Mouse (Mus musculus) testis, adult 10 weeks (tissue): ENCODE results near the gene Eif2b3. TPM values are rescaled to one million over a fixed set of nuclear protein-coding genes. Genes with fewer than 3 reads are reported as not detected.

Experiments
- polyA plus RNA-seq: library from polyadenylated mRNA; stranded (reverse); fragments of 350-450 nt; fragmentation: Illumina TruSeq; extraction: RNeasy Lipid Tissue Mini Kit (QIAGEN cat#74804); gene quantifications from one replicate; pipeline ENCODE4 v1.2.3, GENCODE M21; 2014; ENCODE audit warnings: low read depth, low replicate concordance

The Eif2b3 gene
- polyA plus RNA-seq, result 16.7 TPM

GRCm38 (mm10) chr4:117019206-117020134 is at the start of gene Eif2b3:
TSS of gene Eif2b3 (plus strand) at chr4:117019402.

GRCm38 (mm10) chr4:116993672-116994621 is 25.3 kb upstream of the Eif2b3 start, which contains the start of gene Urod:
TSS of gene Urod (minus strand) at chr4:116994413.

GRCm38 (mm10) chr4:116995131-116995797 is 23.9 kb upstream of the Eif2b3 start, which contains the start of gene Hectd3:
TSS of gene Hectd3 (plus strand) at chr4:116995317.

GRCm38 (mm10) chr4:117095551-117096452 is 76.6 kb downstream of the Eif2b3 start, which contains the start of gene Ptch2:
TSS of gene Ptch2 (plus strand) at chr4:117096075.

GRCm38 (mm10) chr4:117125348-117125909 is 106.2 kb downstream of the Eif2b3 start, which contains the start of gene Btbd19:
TSS of gene Btbd19 (minus strand) at chr4:117125725.

GRCm38 (mm10) chr4:117126675-117127290 is 107.6 kb downstream of the Eif2b3 start, which contains the start of gene Tctex1d4:
TSS of gene Tctex1d4 (plus strand) at chr4:117126794.

GRCm38 (mm10) chr4:117133817-117134600 is 114.8 kb downstream of the Eif2b3 start, which contains the start of gene Plk3:
TSS of gene Plk3 (minus strand) at chr4:117133963.

Other genes with a start within 250 kb of the Eif2b3 start
- gene Toe1, start 211.8 kb upstream of the Eif2b3 start, polyA plus RNA-seq, result 9.3 TPM
- 1.1 TPM for gene Mutyh, start 211.7 kb upstream of the Eif2b3 start, polyA plus RNA-seq
- 0.29 TPM for gene Hpdl, start 197.7 kb upstream of the Eif2b3 start, polyA plus RNA-seq
- 3.1 TPM for gene Zswim5, start 142.0 kb upstream of the Eif2b3 start, polyA plus RNA-seq
- 2.9 TPM for gene Urod, start 25.0 kb upstream of the Eif2b3 start, polyA plus RNA-seq
- gene Hectd3, start 24.1 kb upstream of the Eif2b3 start, polyA plus RNA-seq, result 2.4 TPM
- gene Ptch2, start 76.7 kb downstream of the Eif2b3 start, polyA plus RNA-seq, result 0.48 TPM
- gene Btbd19, start 106.3 kb downstream of the Eif2b3 start, polyA plus RNA-seq, result 0.36 TPM
- gene Tctex1d4, start 107.4 kb downstream of the Eif2b3 start, polyA plus RNA-seq, result not detected
- gene Plk3, start 114.6 kb downstream of the Eif2b3 start, polyA plus RNA-seq, result not detected
- 39.8 TPM for gene Rps8, start 136.8 kb downstream of the Eif2b3 start, polyA plus RNA-seq
- 179 TPM for gene Kif2c, start 163.2 kb downstream of the Eif2b3 start, polyA plus RNA-seq
- gene Tmem53, start 232.5 kb downstream of the Eif2b3 start, polyA plus RNA-seq, result 16.2 TPM
- 66.7 TPM for gene Armh1, start 232.7 kb downstream of the Eif2b3 start, polyA plus RNA-seq